Mouse (Mus musculus) lung, postnatal 0 days (tissue): ENCODE data around the gene Upp2. TPM values are rescaled to one million over a fixed set of nuclear protein-coding genes. Genes with fewer than 3 reads are reported as not detected.

Source experiments
- ATAC-seq: fragments of 200-750 bp; cut with Nextera tagmentation; 2 replicates; pipeline ENCODE4 v1.8.0; 2017; ENCODE audit warnings: moderate library complexity
- DNase-seq: peaks from one replicate; pipeline ENCODE4 v3.0.0-alpha.2; 2016; ENCODE audit warnings: low spot score
- H3K27ac ChIP-seq: fragments of 300-500 bp; sonication (generic); 2 replicates; pipeline ENCODE4 v1.5.1; 2014; ENCODE audit warnings: antibody characterized with exemption, mild to moderate bottlenecking, low read length, mixed read lengths
- H3K27me3 ChIP-seq: fragments of 300-500 bp; sonication (generic); replicated peaks from 2 replicates; pipeline ENCODE4 v1.6.1; 2014; ENCODE audit warnings: low read length, mixed read lengths; ENCODE audit not compliant: insufficient read depth
- H3K36me3 ChIP-seq: fragments of 300-500 bp; sonication (generic); 2 replicates; pipeline ENCODE4 v1.6.1; 2014; ENCODE audit warnings: low read length, mixed read lengths; ENCODE audit not compliant: insufficient read depth
- H3K4me1 ChIP-seq: fragments of 300-500 bp; sonication (generic); 2 replicates; pipeline ENCODE4 v1.6.1; 2014; ENCODE audit warnings: antibody characterized with exemption, low read depth, low read length, mixed read lengths; ENCODE audit not compliant: insufficient read depth
- H3K4me2 ChIP-seq: fragments of 300-500 bp; sonication (generic); replicated peaks from 2 replicates; pipeline ENCODE4 v1.6.1; 2014; ENCODE audit warnings: low read depth, mild to moderate bottlenecking, low read length, moderate library complexity, mixed read lengths
- H3K4me3 ChIP-seq: fragments of 300-500 bp; sonication (generic); 2 replicates; pipeline ENCODE4 v1.5.1; 2014; ENCODE audit warnings: low read depth, low read length
- H3K9ac ChIP-seq: fragments of 300-500 bp; sonication (generic); replicated peaks from 2 replicates; pipeline ENCODE4 v1.6.1; 2014; ENCODE audit warnings: low read depth, mild to moderate bottlenecking
- H3K9me3 ChIP-seq: fragments of 300-500 bp; sonication (generic); 2 replicates; pipeline ENCODE4 v1.6.1; 2016; ENCODE audit warnings: low read length, mixed read lengths
- CTCF ChIP-seq: IDR thresholded peaks from 2 replicates; pipeline ENCODE4 v1.5.1; 2016; ENCODE audit warnings: antibody characterized with exemption, mild to moderate bottlenecking
- EP300 ChIP-seq: IDR thresholded peaks from 2 replicates; pipeline ENCODE4 v1.6.1; 2016; ENCODE audit warnings: antibody characterized with exemption, mild to moderate bottlenecking, control low read depth
- WGBS: fragments of 180-500 bp; shearing (Covaris S2); extraction: QIAGEN DNeasy Blood & Tissue Kit; methylation state at CpG from one replicate; pipeline ENCODE4 v1.1.7; 2014; 5-methylcytosine and 5-hydroxymethylcytosine counted together
- polyA plus RNA-seq: library from polyadenylated mRNA; unstranded; fragments of >200 nt; fragmentation: Nextera tagmentation; extraction: Ambion mirVana; gene quantifications from 2 replicates; pipeline ENCODE4 v1.2.1, GENCODE M21; 2015

The Upp2 gene
- polyA plus RNA-seq, 1 experiment from 2014 or later: 6.4 TPM

- WGBS: 58% methylated on average over 8 of the region's 8 CpGs
- no peak overlapping the region for H3K27ac ChIP-seq
- no peak overlapping the region for H3K4me2 ChIP-seq
- DNase-seq: no peak
- no peaks in the 10 kb centered on the region for H3K36me3 ChIP-seq
- no peaks in the 10 kb centered on the region for H3K27me3 ChIP-seq
- TF ChIP-seq EP300: no peak
- no peak for TF ChIP-seq CTCF
- no peaks in the 10 kb centered on the region for H3K9me3 ChIP-seq
- no peak overlapping the region for H3K9ac ChIP-seq
- ATAC-seq: no peak
- no peak overlapping the region for H3K4me3 ChIP-seq
- H3K4me1 ChIP-seq: no peaks in the 10 kb centered on the region
These were observed 130.4 kb downstream of the Upp2 start for GRCm38 (mm10) chr2:58697501-58697900.

GRCm38 (mm10) chr2:58699931-58700330, 132.8 kb downstream of the Upp2 start:
- no peaks in the 10 kb centered on the region for H3K4me1 ChIP-seq
- DNase-seq (peak; percentile 74), ATAC-seq (peak; percentile 87)
- TF ChIP-seq CTCF (peak; percentile 91), EP300 (no peak)
- no peak overlapping the region for H3K4me3 ChIP-seq
- H3K27me3 ChIP-seq: no peaks in the 10 kb centered on the region
- H3K9me3 ChIP-seq: no peaks in the 10 kb centered on the region
- no peaks in the 10 kb centered on the region for H3K36me3 ChIP-seq
- whole genome bisulfite sequencing: 18% methylated on average over 5 of the region's 5 CpGs
- H3K9ac ChIP-seq: no peak overlapping the region
- H3K4me2 ChIP-seq: no peak overlapping the region
- H3K27ac ChIP-seq: no peak overlapping the region

- Histone ChIP-seq H3K4me2 (no peak overlapping the region), H3K27me3 (no peaks in the 10 kb centered on the region), H3K27ac (no peak overlapping the region), H3K4me3 (no peak overlapping the region), H3K9me3 (no peaks in the 10 kb centered on the region), H3K36me3 (no peaks in the 10 kb centered on the region), H3K9ac (no peak overlapping the region), H3K4me1 (no peaks in the 10 kb centered on the region)
- 54% methylated on average over 7 of the region's 7 CpGs for WGBS
- DNase-seq (no peak), ATAC-seq (peak; percentile 25; the same call in 1 of the 2 replicates)
- TF ChIP-seq CTCF: no peak
- TF ChIP-seq EP300: no peak
These were observed 133.3 kb downstream of the Upp2 start for GRCm38 (mm10) chr2:58700354-58700753.

- Histone ChIP-seq H3K27ac (no peak overlapping the region), H3K27me3 (no peaks in the 10 kb centered on the region), H3K4me1 (no peaks in the 10 kb centered on the region), H3K9ac (no peak overlapping the region), H3K9me3 (no peaks in the 10 kb centered on the region), H3K4me3 (no peak overlapping the region), H3K4me2 (no peak overlapping the region), H3K36me3 (no peaks in the 10 kb centered on the region)
- WGBS: 80% methylated on average over 4 of the region's 4 CpGs
- no peak for TF ChIP-seq CTCF
- TF ChIP-seq EP300: no peak
- no peak for ATAC-seq
- no peak for DNase-seq
These were observed 134.5 kb downstream of the Upp2 start for GRCm38 (mm10) chr2:58701627-58702026.

GRCm38 (mm10) chr2:58703226-58703625, 136.1 kb downstream of the Upp2 start:
- Histone ChIP-seq H3K4me3 (no peak overlapping the region), H3K4me2 (no peak overlapping the region), H3K4me1 (no peaks in the 10 kb centered on the region), H3K27me3 (no peaks in the 10 kb centered on the region), H3K9ac (no peak overlapping the region), H3K27ac (no peak overlapping the region), H3K36me3 (no peaks in the 10 kb centered on the region), H3K9me3 (no peaks in the 10 kb centered on the region)
- 82% methylated on average over 6 of the region's 6 CpGs for WGBS
- ATAC-seq: no peak
- no peak for DNase-seq
- TF ChIP-seq EP300 (no peak), CTCF (no peak)

GRCm38 (mm10) chr2:58703646-58704045, 136.5 kb downstream of the Upp2 start:
- Histone ChIP-seq H3K36me3 (no peaks in the 10 kb centered on the region), H3K9me3 (no peaks in the 10 kb centered on the region), H3K4me2 (no peak overlapping the region), H3K27ac (no peak overlapping the region), H3K9ac (no peak overlapping the region), H3K4me3 (no peak overlapping the region), H3K27me3 (no peaks in the 10 kb centered on the region), H3K4me1 (no peaks in the 10 kb centered on the region)
- no peak for ATAC-seq
- TF ChIP-seq EP300: no peak
- TF ChIP-seq CTCF: no peak
- 81% methylated on average over 6 of the region's 6 CpGs for WGBS
- no peak for DNase-seq

GRCm38 (mm10) chr2:58704576-58704975, 137.5 kb downstream of the Upp2 start:
- no peak overlapping the region for H3K4me3 ChIP-seq
- no peak overlapping the region for H3K9ac ChIP-seq
- no peaks in the 10 kb centered on the region for H3K36me3 ChIP-seq
- no peaks in the 10 kb centered on the region for H3K9me3 ChIP-seq
- no peaks in the 10 kb centered on the region for H3K27me3 ChIP-seq
- H3K27ac ChIP-seq: no peak overlapping the region
- ATAC-seq (0 out of 2 replicates have a peak, but pooled peaks have one; percentile 7), DNase-seq (no peak)
- WGBS: 71% methylated on average over 3 of the region's 3 CpGs
- H3K4me1 ChIP-seq: no peaks in the 10 kb centered on the region
- TF ChIP-seq CTCF: no peak
- no peak for TF ChIP-seq EP300
- H3K4me2 ChIP-seq: no peak overlapping the region
